Mouse (Mus musculus): ENCODE results near the gene Cd93. TPM values are rescaled to one million over a fixed set of nuclear protein-coding genes. Genes with fewer than 3 reads are reported as not detected.

Cd93 gene
- 8.3 and 9.0 TPM in 2 replicates for polyA plus RNA-seq (2015; fragmentation: Nextera tagmentation; extraction: Ambion mirVana)

DNA sequence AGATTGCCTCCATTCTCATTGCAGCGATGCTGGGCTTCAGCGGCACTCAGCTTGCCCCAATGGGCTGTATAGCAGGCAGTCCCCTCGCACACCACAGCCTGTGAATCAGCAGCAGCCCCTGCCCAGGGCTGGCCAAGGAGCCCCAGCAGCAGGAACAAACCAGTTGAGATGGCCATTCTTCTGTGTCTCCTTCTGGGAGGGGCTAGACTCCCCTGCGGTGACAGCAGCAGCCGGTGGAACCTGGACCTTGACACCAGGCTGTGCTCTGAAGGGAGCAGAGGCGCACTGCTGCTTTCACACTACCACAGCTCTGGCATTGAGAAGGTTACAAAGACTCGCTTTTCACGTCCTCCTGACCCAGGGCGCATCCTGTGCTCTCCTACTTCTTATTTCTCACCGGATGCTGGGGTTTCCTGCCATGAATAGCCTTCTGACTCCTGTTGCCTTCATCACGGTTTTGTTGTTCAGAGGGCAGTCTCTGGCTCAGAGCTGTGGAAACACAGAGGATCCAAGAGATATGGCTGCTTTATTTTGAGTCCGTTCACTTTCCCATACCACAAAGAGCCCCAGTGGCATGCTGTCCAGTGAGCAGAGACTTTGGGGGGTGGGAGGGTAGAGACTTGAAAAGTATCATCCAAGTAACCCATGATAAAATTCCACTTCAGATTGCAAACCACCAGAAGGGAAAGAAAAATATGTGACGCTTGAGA, at the start of gene Cd93:
TSS of gene Cd93 (minus strand) at position 315 of the 710 bp plus-strand sequence.
- Histone ChIP-seq H3K27me3 (replicated peaks; ENCODE audit: control insufficient read depth, insufficient read depth, low read length) (no peaks in the 10 kb centered on the region), H3K9ac (ENCODE audit: low read depth, low read length) (peak within 1 kb of the TSS; percentile 48; the same call in 1 of the 2 replicates), H3K4me1 (ENCODE audit: control insufficient read depth, insufficient read depth, low read length) (no peaks in the 10 kb centered on the region), H3K9me3 (ENCODE audit: control insufficient read depth, low read length) (no peaks in the 10 kb centered on the region), H3K36me3 (ENCODE audit: control insufficient read depth, insufficient read depth, low read length) (no peaks in the 10 kb centered on the region), H3K4me3 (ENCODE audit: low read length) (peak within 1 kb of the TSS; percentile 20), H3K27ac (ENCODE audit: low read length) (peak within 1 kb of the TSS; percentile 36), H3K4me2 (ENCODE audit: low read depth, low read length) (no peak within 1 kb of the TSS)
- WGBS = 41% methylated on average over 13 of the region's 13 CpGs
- peak; percentile 87 for ATAC-seq

DNA sequence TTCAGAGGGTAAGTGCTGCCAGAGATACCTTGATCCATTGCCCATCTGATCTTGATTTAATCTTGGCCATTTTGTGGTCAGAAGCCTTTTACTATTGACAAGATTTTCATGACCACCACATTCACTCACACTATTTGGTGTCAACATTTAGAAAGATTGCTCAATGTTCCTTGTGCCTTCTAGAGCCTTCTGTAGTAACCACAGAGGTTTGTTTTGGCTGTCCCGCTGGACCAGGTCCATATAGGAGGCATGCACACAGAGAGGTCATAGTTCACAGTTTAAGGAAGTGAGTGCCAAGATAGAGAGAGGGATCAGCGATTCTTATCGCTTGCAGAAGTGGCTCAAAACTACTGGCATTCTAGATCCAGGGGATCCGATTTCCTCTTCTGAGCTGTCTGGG, 48.7 kb upstream of the Cd93 start:
- WGBS = 58% methylated on average over 4 of the region's 4 CpGs
- no peak for ATAC-seq
- Histone ChIP-seq H3K36me3 (ENCODE audit: control insufficient read depth, insufficient read depth, low read length) (no peaks in the 10 kb centered on the region), H3K9ac (ENCODE audit: low read depth, low read length) (no peak overlapping the region), H3K4me3 (ENCODE audit: low read length) (no peak overlapping the region), H3K27me3 (replicated peaks; ENCODE audit: control insufficient read depth, insufficient read depth, low read length) (no peaks in the 10 kb centered on the region), H3K27ac (ENCODE audit: low read length) (no peak overlapping the region), H3K4me1 (ENCODE audit: control insufficient read depth, insufficient read depth, low read length) (peaks cover 9% of the 10 kb centered on the region; the same call in 1 of the 2 replicates), H3K9me3 (ENCODE audit: control insufficient read depth, low read length) (no peaks in the 10 kb centered on the region), H3K4me2 (ENCODE audit: low read depth, low read length) (no peak overlapping the region)

DNA sequence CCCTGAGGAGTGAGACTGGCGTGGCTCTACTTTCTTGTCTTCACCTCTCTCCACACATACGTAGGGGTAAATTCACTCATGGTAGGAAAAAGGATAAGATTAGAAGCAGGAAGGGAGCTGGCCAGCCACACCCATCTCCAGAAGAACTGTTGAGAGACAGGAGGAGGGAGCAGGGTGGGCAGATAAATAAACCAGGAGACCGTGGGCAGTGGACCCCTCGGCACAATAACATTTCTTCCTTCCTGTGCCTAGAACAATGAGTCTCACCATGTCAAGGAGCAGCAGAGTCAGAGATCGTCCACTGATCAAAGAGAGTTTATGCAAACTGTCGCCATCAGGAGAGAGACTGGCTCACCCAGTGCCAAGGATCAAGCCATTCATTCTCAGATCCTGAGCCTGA, 46.8 kb upstream of the Cd93 start:
- Histone ChIP-seq H3K27ac (ENCODE audit: low read length) (no peak overlapping the region), H3K36me3 (ENCODE audit: control insufficient read depth, insufficient read depth, low read length) (no peaks in the 10 kb centered on the region), H3K27me3 (replicated peaks; ENCODE audit: control insufficient read depth, insufficient read depth, low read length) (no peaks in the 10 kb centered on the region), H3K9me3 (ENCODE audit: control insufficient read depth, low read length) (no peaks in the 10 kb centered on the region), H3K4me3 (ENCODE audit: low read length) (no peak overlapping the region), H3K9ac (ENCODE audit: low read depth, low read length) (no peak overlapping the region), H3K4me1 (ENCODE audit: control insufficient read depth, insufficient read depth, low read length) (no peaks in the 10 kb centered on the region), H3K4me2 (ENCODE audit: low read depth, low read length) (no peak overlapping the region)
- peak; percentile 40; the same call in 1 of the 2 replicates for ATAC-seq
- 49% methylated on average over 6 of the region's 6 CpGs for WGBS

- 87% methylated on average over 2 of the region's 2 CpGs for WGBS
- no peaks in the 10 kb centered on the region for H3K36me3 ChIP-seq (ENCODE audit: control insufficient read depth, insufficient read depth, low read length)
- no peaks in the 10 kb centered on the region for H3K9me3 ChIP-seq (ENCODE audit: control insufficient read depth, low read length)
- H3K27me3 ChIP-seq (replicated peaks; ENCODE audit: control insufficient read depth, insufficient read depth, low read length) = no peaks in the 10 kb centered on the region
- no peak overlapping the region for H3K27ac ChIP-seq (ENCODE audit: low read length)
- no peak overlapping the region for H3K4me2 ChIP-seq (ENCODE audit: low read depth, low read length)
- H3K4me3 ChIP-seq (ENCODE audit: low read length) = no peak overlapping the region
- H3K9ac ChIP-seq (ENCODE audit: low read depth, low read length) = no peak overlapping the region
- H3K4me1 ChIP-seq (ENCODE audit: control insufficient read depth, insufficient read depth, low read length) = no peaks in the 10 kb centered on the region
- ATAC-seq = no peak
Observed at GRCm38 (mm10) chr2:148488885-148489284, 45.5 kb upstream of the Cd93 start.

GRCm38 (mm10) chr2:148485576-148485975, 42.2 kb upstream of the Cd93 start:
- no peak overlapping the region for H3K4me3 ChIP-seq (ENCODE audit: low read length)
- H3K9me3 ChIP-seq (ENCODE audit: control insufficient read depth, low read length) = no peaks in the 10 kb centered on the region
- no peaks in the 10 kb centered on the region for H3K27me3 ChIP-seq (replicated peaks; ENCODE audit: control insufficient read depth, insufficient read depth, low read length)
- no peaks in the 10 kb centered on the region for H3K4me1 ChIP-seq (ENCODE audit: control insufficient read depth, insufficient read depth, low read length)
- WGBS = 92% methylated on average over 4 of the region's 4 CpGs
- H3K4me2 ChIP-seq (ENCODE audit: low read depth, low read length) = no peak overlapping the region
- H3K27ac ChIP-seq (ENCODE audit: low read length) = no peak overlapping the region
- H3K9ac ChIP-seq (ENCODE audit: low read depth, low read length) = no peak overlapping the region
- no peaks in the 10 kb centered on the region for H3K36me3 ChIP-seq (ENCODE audit: control insufficient read depth, insufficient read depth, low read length)
- ATAC-seq = no peak

- Histone ChIP-seq H3K27ac (ENCODE audit: low read length) (no peak overlapping the region), H3K4me1 (ENCODE audit: control insufficient read depth, insufficient read depth, low read length) (no peaks in the 10 kb centered on the region), H3K4me3 (ENCODE audit: low read length) (no peak overlapping the region), H3K9me3 (ENCODE audit: control insufficient read depth, low read length) (no peaks in the 10 kb centered on the region), H3K9ac (ENCODE audit: low read depth, low read length) (no peak overlapping the region), H3K27me3 (replicated peaks; ENCODE audit: control insufficient read depth, insufficient read depth, low read length) (no peaks in the 10 kb centered on the region), H3K4me2 (ENCODE audit: low read depth, low read length) (no peak overlapping the region), H3K36me3 (ENCODE audit: control insufficient read depth, insufficient read depth, low read length) (no peaks in the 10 kb centered on the region)
- 87% methylated on average over 8 of the region's 8 CpGs for whole genome bisulfite sequencing
- ATAC-seq = no peak
Observed at GRCm38 (mm10) chr2:148480376-148480775, 37.0 kb upstream of the Cd93 start.

DNA sequence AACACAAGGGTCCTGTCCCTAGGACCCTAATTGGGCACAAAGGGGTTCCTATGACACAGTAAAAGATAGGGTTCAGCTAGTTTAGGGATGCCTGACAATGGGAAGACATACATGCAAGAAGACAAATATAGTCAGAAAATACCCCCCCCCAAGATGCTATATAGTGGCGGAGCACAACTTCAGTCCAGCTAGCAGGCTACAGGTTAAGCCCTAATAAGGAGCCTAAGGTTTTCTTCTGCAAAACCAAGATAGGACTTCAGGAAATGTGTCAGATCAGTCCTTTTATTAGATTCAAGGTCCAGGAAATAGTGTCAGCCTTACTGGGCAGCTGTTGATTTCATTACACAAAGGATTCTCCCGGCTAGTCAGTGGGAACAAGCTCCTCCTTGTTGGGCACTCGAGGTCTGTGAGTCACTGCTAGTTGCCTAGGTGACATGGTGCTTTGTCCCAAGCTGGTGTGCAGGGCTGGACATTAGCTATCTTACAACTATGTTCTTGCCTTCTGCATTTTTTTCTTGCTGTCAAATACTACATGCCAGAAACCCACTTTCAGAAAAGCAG, 34.9 kb upstream of the Cd93 start:
- no peaks in the 10 kb centered on the region for H3K36me3 ChIP-seq (ENCODE audit: control insufficient read depth, insufficient read depth, low read length)
- 36% methylated on average over 3 of the region's 3 CpGs for WGBS
- ATAC-seq = peak; percentile 79

GRCm38 (mm10) chr2:148477346-148477745, 34.0 kb upstream of the Cd93 start:
- Histone ChIP-seq H3K9me3 (ENCODE audit: control insufficient read depth, low read length) (no peaks in the 10 kb centered on the region), H3K36me3 (ENCODE audit: control insufficient read depth, insufficient read depth, low read length) (no peaks in the 10 kb centered on the region), H3K27ac (ENCODE audit: low read length) (no peak overlapping the region), H3K4me2 (ENCODE audit: low read depth, low read length) (no peak overlapping the region), H3K4me3 (ENCODE audit: low read length) (no peak overlapping the region), H3K27me3 (replicated peaks; ENCODE audit: control insufficient read depth, insufficient read depth, low read length) (no peaks in the 10 kb centered on the region), H3K9ac (ENCODE audit: low read depth, low read length) (no peak overlapping the region), H3K4me1 (ENCODE audit: control insufficient read depth, insufficient read depth, low read length) (no peaks in the 10 kb centered on the region)
- WGBS = 81% methylated on average over 2 of the region's 2 CpGs
- ATAC-seq = no peak

More for the DNA sequence above, 34.9 kb upstream of the Cd93 start:
- no peaks in the 10 kb centered on the region for H3K9me3 ChIP-seq (ENCODE audit: control insufficient read depth, low read length)
- no peak overlapping the region for H3K27ac ChIP-seq (ENCODE audit: low read length)
- H3K4me2 ChIP-seq (ENCODE audit: low read depth, low read length) = no peak overlapping the region
- H3K9ac ChIP-seq (ENCODE audit: low read depth, low read length) = no peak overlapping the region
- no peak overlapping the region for H3K4me3 ChIP-seq (ENCODE audit: low read length)
- H3K4me1 ChIP-seq (ENCODE audit: control insufficient read depth, insufficient read depth, low read length) = no peaks in the 10 kb centered on the region
- no peaks in the 10 kb centered on the region for H3K27me3 ChIP-seq (replicated peaks; ENCODE audit: control insufficient read depth, insufficient read depth, low read length)

DNA sequence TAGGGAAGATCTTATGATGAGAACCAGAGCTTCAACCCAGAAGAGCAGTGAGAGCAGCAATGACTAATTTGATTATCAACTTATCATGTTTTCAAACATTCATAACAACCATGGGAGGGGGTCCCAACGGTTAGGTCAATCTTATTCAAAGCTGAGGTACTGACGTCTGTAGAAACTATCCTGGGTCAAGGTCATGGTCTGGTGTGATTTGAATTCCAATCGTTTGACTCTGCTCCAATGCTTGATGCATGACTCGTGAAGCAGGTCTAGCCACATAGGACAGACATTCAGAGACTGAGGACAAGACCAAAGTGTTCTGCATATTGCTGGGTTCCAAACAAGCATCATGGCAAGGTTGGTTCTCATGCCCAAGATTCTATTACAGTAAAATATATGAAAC, 33.2 kb upstream of the Cd93 start:
- ATAC-seq = no peak
- Histone ChIP-seq H3K4me1 (ENCODE audit: control insufficient read depth, insufficient read depth, low read length) (no peaks in the 10 kb centered on the region), H3K4me2 (ENCODE audit: low read depth, low read length) (no peak overlapping the region), H3K4me3 (ENCODE audit: low read length) (no peak overlapping the region), H3K9ac (ENCODE audit: low read depth, low read length) (no peak overlapping the region), H3K9me3 (ENCODE audit: control insufficient read depth, low read length) (no peaks in the 10 kb centered on the region), H3K27me3 (replicated peaks; ENCODE audit: control insufficient read depth, insufficient read depth, low read length) (no peaks in the 10 kb centered on the region), H3K36me3 (ENCODE audit: control insufficient read depth, insufficient read depth, low read length) (no peaks in the 10 kb centered on the region), H3K27ac (ENCODE audit: low read length) (no peak overlapping the region)
- WGBS = 58% methylated on average over 4 of the region's 4 CpGs
